9 mouse cellular contexts compared by ENCODE assay signal in genomic region chr2:152806037-152806436, GRCm38 (mm10). TPM values are rescaled to one million over a fixed set of nuclear protein-coding genes. Genes with fewer than 3 reads are reported as not detected.
DNase-seq lines count a peak whose midpoint lies in the region; ATAC-seq and TF ChIP-seq lines count a peak whose summit lies in the region.
"Had no signal": no experiment of that assay in that cellular context is flagged by ENCODE, and none has a peak within 500 bp of the region (broad histone marks: within the 10 kb centered on the region; RNA-seq: fewer than 3 reads in every experiment).

No protein-coding gene starts in this region.

- DNase-seq in heart, adult 18-20 months, result peak; percentile 70 to 84
- no peak for DNase-seq in heart, postnatal 4 days
- DNase-seq in heart, adult 8-10 months (ENCODE audit: low spot score), result peak; percentile 83
- DNase-seq in liver, embryonic 14.5 days (ENCODE audit: low read depth in 3 of 3, low spot score in 3 of 3), result no peak
- no peak for DNase-seq in midbrain, embryonic 14.5 days
- DNase-seq in spleen, adult 18-20 months, result no peak
- DNase-seq in right cerebral cortex, postnatal 4 days, result no peak

- ATAC-seq in liver, embryonic 14.5 days (ENCODE audit: insufficient read depth), result no peak
- no peak for ATAC-seq in midbrain, embryonic 14.5 days (ENCODE audit: low FRiP score, low TSS enrichment)

- no peak overlapping the region for H3K4me3 ChIP-seq in ES-Bruce4 (ENCODE audit: low read depth, low read length)
- H3K4me3 ChIP-seq in liver, embryonic 14.5 days (ENCODE audit: insufficient read depth in 1 of 2, low read depth in 2 of 2, low read length in 2 of 2), result no peak overlapping the region
- H3K4me3 ChIP-seq in midbrain, embryonic 14.5 days (replicated peaks; ENCODE audit: low read depth, low read length), result no peak overlapping the region
- H3K4me3 ChIP-seq: erythroblast, embryonic 14.5 days had no signal

- H3K27me3 ChIP-seq in ES-Bruce4 (ENCODE audit: control insufficient read depth, insufficient read depth, low read length, poor library complexity, severe bottlenecking), result no peaks in the 10 kb centered on the region
- no peaks in the 10 kb centered on the region for H3K27me3 ChIP-seq in liver, embryonic 14.5 days (ENCODE audit: control insufficient read depth, insufficient read depth, low read length)
- H3K27me3 ChIP-seq in midbrain, embryonic 14.5 days (ENCODE audit: control insufficient read depth, insufficient read depth, low read length), result no peaks in the 10 kb centered on the region

- TF ChIP-seq POLR2A in ES-Bruce4 (IDR thresholded peaks at IDR 0.05; ENCODE audit: insufficient read depth, low read length), result no peak

- H3K9ac ChIP-seq in ES-Bruce4 (ENCODE audit: low read depth, poor library complexity, severe bottlenecking), result peak overlapping the region; percentile 47; the same call in 1 of the 2 replicates
- H3K9ac ChIP-seq in liver, embryonic 14.5 days (replicated peaks), result no peak overlapping the region; the same call in 1 of the 2 replicates
- no peak overlapping the region for H3K9ac ChIP-seq in midbrain, embryonic 14.5 days (replicated peaks; ENCODE audit: low read length)

- no peak for TF ChIP-seq EP300 in ES-Bruce4 (IDR thresholded peaks at IDR 0.05; ENCODE audit: insufficient read depth, low read depth, low read length)
- TF ChIP-seq EP300 in liver, embryonic 14.5 days (IDR thresholded peaks at IDR 0.05; ENCODE audit: low read depth), result no peak

- H3K9me3 ChIP-seq in ES-Bruce4 (replicated peaks; ENCODE audit: control insufficient read depth, insufficient read depth, low read length, poor library complexity, severe bottlenecking), result no peaks in the 10 kb centered on the region
- no peaks in the 10 kb centered on the region for H3K9me3 ChIP-seq in liver, embryonic 14.5 days (ENCODE audit: control insufficient read depth, low read length)
- no peaks in the 10 kb centered on the region for H3K9me3 ChIP-seq in midbrain, embryonic 14.5 days (ENCODE audit: control insufficient read depth, low read length)

- peaks cover 9% of the 10 kb centered on the region for H3K4me1 ChIP-seq in ES-Bruce4 (ENCODE audit: control insufficient read depth, insufficient read depth, low read length)
- H3K4me1 ChIP-seq in liver, embryonic 14.5 days (replicated peaks; ENCODE audit: control insufficient read depth in 2 of 2, insufficient read depth in 2 of 2, low read length in 1 of 2), result peaks cover 77 to 84% of the 10 kb centered on the region in 2 experiments
- peaks cover 12% of the 10 kb centered on the region for H3K4me1 ChIP-seq in midbrain, embryonic 14.5 days (ENCODE audit: control insufficient read depth, insufficient read depth, low read length)

- H3K4me2 ChIP-seq in liver, embryonic 14.5 days (ENCODE audit: low read depth), result no peak overlapping the region; the same call in 1 of the 2 replicates
- H3K4me2 ChIP-seq in midbrain, embryonic 14.5 days (ENCODE audit: low read length), result no peak overlapping the region

- H3K27ac ChIP-seq in ES-Bruce4 (ENCODE audit: insufficient read depth, low read length), result peak overlapping the region; percentile 88
- peak overlapping the region; percentile 72 for H3K27ac ChIP-seq in liver, embryonic 14.5 days
- H3K27ac ChIP-seq in midbrain, embryonic 14.5 days (replicated peaks; ENCODE audit: low read depth, low read length), result no peak overlapping the region

- TF ChIP-seq CTCF in ES-Bruce4 (IDR thresholded peaks at IDR 0.05; ENCODE audit: low read depth, low read length), result no peak
- TF ChIP-seq CTCF in liver, embryonic 14.5 days (IDR thresholded peaks at IDR 0.05; ENCODE audit: low read depth), result no peak

- 48% methylated on average over 2 of the region's 2 CpGs for WGBS in liver, embryonic 14.5 days (ENCODE audit: insufficient replicate concordance)
- WGBS in midbrain, embryonic 14.5 days, result 84% methylated on average over 2 of the region's 2 CpGs

- peaks cover 3% of the 10 kb centered on the region; the same call in 1 of the 2 replicates for H3K36me3 ChIP-seq in ES-Bruce4 (ENCODE audit: control insufficient read depth, insufficient read depth, low read length, poor library complexity, severe bottlenecking)
- H3K36me3 ChIP-seq in liver, embryonic 14.5 days (replicated peaks; ENCODE audit: control insufficient read depth, insufficient read depth, low read depth), result peaks cover 27% of the 10 kb centered on the region
- H3K36me3 ChIP-seq in midbrain, embryonic 14.5 days (ENCODE audit: control insufficient read depth, insufficient read depth, low read length), result no peaks in the 10 kb centered on the region

RNA-seq across cellular contexts. Expression of gene Bcl2l1, which starts 25.5 kb away (rescaled TPM):
- total RNA-seq in heart, adult 18-20 months (2021), result 100 to 1,000 TPM in 1 of 2 experiments, 10 to 100 TPM in 1; 77.8 to 111 TPM
- total RNA-seq in heart, postnatal 4 days (2021), result 10 to 100 TPM; 39.0 to 45.0 TPM
- polyA plus RNA-seq in ES-Bruce4 (2011; ENCODE audit: insufficient read depth, insufficient read length, low read depth, missing spikeins), result 108 TPM in 2 replicates
- 10 to 100 TPM; 46.9 to 66.6 (median 51.4) TPM for total RNA-seq in heart, adult 8-10 months (2022)
- polyA plus RNA-seq in liver, embryonic 14.5 days (2012; rRNA removed), result 72.2 and 81.6 TPM in 2 replicates
- polyA plus RNA-seq in liver, embryonic 14.5 days (2014; fragmentation: Nextera tagmentation; extraction: Ambion mirVana), result 172 and 186 TPM in 2 replicates
- 171 and 208 TPM in 2 replicates for polyA plus RNA-seq in midbrain, embryonic 14.5 days (2014; fragmentation: Nextera tagmentation; extraction: Ambion mirVana)

RNA-seq across cellular contexts. Expression of gene Tpx2, which starts 41.7 kb away (rescaled TPM):
- total RNA-seq in heart, adult 18-20 months (2021), result 1 to 10 TPM in 1 of 2 experiments, under 1 TPM in 1; 0.90 to 1.0 TPM
- 10 to 100 TPM; 42.4 to 51.9 TPM for total RNA-seq in heart, postnatal 4 days (2021)
- polyA plus RNA-seq in ES-Bruce4 (2011; ENCODE audit: insufficient read depth, insufficient read length, low read depth, missing spikeins), result 183 TPM in 2 replicates
- 1 to 10 TPM in 2 of 4 experiments, under 1 TPM in 2; 0.65 to 1.4 (median 0.91) TPM for total RNA-seq in heart, adult 8-10 months (2022)
- polyA plus RNA-seq in liver, embryonic 14.5 days (2012; rRNA removed), result 25.1 and 47.1 TPM in 2 replicates
- 80.9 and 82.6 TPM in 2 replicates for polyA plus RNA-seq in liver, embryonic 14.5 days (2014; fragmentation: Nextera tagmentation; extraction: Ambion mirVana)
- 14.2 and 27.5 TPM in 2 replicates for polyA plus RNA-seq in midbrain, embryonic 14.5 days (2014; fragmentation: Nextera tagmentation; extraction: Ambion mirVana)

RNA-seq across cellular contexts. Expression of gene Cox4i2, which starts 52.1 kb away (rescaled TPM):
- total RNA-seq in heart, adult 18-20 months (2021), result 10 to 100 TPM; 11.9 to 15.2 TPM
- 10 to 100 TPM; 13.7 to 15.1 TPM for total RNA-seq in heart, postnatal 4 days (2021)
- polyA plus RNA-seq in ES-Bruce4 (2011; ENCODE audit: insufficient read depth, insufficient read length, low read depth, missing spikeins), result 0.94 and 1.1 TPM in 2 replicates
- 10 to 100 TPM; 10.3 to 16.2 (median 12.4) TPM for total RNA-seq in heart, adult 8-10 months (2022)
- 0.51 and 0.92 TPM in 2 replicates for polyA plus RNA-seq in liver, embryonic 14.5 days (2012; rRNA removed)
- polyA plus RNA-seq in liver, embryonic 14.5 days (2014; fragmentation: Nextera tagmentation; extraction: Ambion mirVana), result 0.47 and 0.51 TPM in 2 replicates
- 5.4 and 5.6 TPM in 2 replicates for polyA plus RNA-seq in midbrain, embryonic 14.5 days (2014; fragmentation: Nextera tagmentation; extraction: Ambion mirVana)
- polyA plus RNA-seq: erythroblast, embryonic 14.5 days had no signal

Comparison
In these comparisons a context has a peak if more than half of its experiments do, and no peak if none do; other contexts are left out.
1. DNase-seq: peak in heart, adult 18-20 months (2 of 2) and heart, adult 8-10 months (single experiment); none in heart, postnatal 4 days (single experiment), liver, embryonic 14.5 days (0 of 3), midbrain, embryonic 14.5 days (single experiment), spleen, adult 18-20 months (0 of 2) and right cerebral cortex, postnatal 4 days (single experiment).
2. RNA of gene Tpx2, which starts 41.7 kb away (total RNA-seq): 42.4 to 51.9 TPM in heart, postnatal 4 days; 0.65 to 1.4 TPM in heart, adult 8-10 months and 0.90 to 1.0 TPM in heart, adult 18-20 months; every median in the first group is over 10 times any median in the second.